In genomic region chr13:84066211-84066959, GRCm38 (mm10) we compare ENCODE assay signal across 13 mouse cellular contexts.
DNase-seq lines count a peak whose midpoint lies in the region; ATAC-seq and TF ChIP-seq lines count a peak whose summit lies in the region.
"Had no signal": no experiment of that assay in that cellular context is flagged by ENCODE, and none has a peak within 500 bp of the region (broad histone marks: within the 10 kb centered on the region; RNA-seq: fewer than 3 reads in every experiment).

No protein-coding gene starts in this region.

- no peaks in the 10 kb centered on the region for H3K27me3 ChIP-seq in hindbrain, embryonic 14.5 days (ENCODE audit: control insufficient read depth, insufficient read depth, low read length)
- no peaks in the 10 kb centered on the region for H3K27me3 ChIP-seq in neural tube, embryonic 14.5 days (ENCODE audit: control insufficient read depth, insufficient read depth, low read length)
- no peaks in the 10 kb centered on the region for H3K27me3 ChIP-seq in intestine, embryonic 15.5 days (replicated peaks)
- H3K27me3 ChIP-seq: liver, embryonic 13.5 days had no signal

- H3K9ac ChIP-seq in hindbrain, embryonic 14.5 days: peak overlapping the region; percentile 35
- 0 out of 2 replicates have a peak overlapping the region, but pooled peaks have one; percentile 2 for H3K9ac ChIP-seq in neural tube, embryonic 14.5 days (replicated peaks; ENCODE audit: low read depth, low read length)
- H3K9ac ChIP-seq in intestine, embryonic 15.5 days: no peak overlapping the region
- H3K9ac ChIP-seq: heart, embryonic 13.5 days; liver, embryonic 13.5 days had no signal

- no peak for TF ChIP-seq POLR2A in cortical plate, adult 2 months (IDR thresholded peaks at IDR 0.05; ENCODE audit: extremely low read depth, insufficient read depth, low read length)

- peak; percentile 32 for ATAC-seq in frontal cortex, adult (ENCODE audit: low TSS enrichment)
- ATAC-seq in hindbrain, embryonic 14.5 days (ENCODE audit: low FRiP score): peak; percentile 15; the same call in 1 of the 2 replicates
- ATAC-seq in neural tube, embryonic 14.5 days (ENCODE audit: low read depth): peak; percentile 9; the same call in 1 of the 2 replicates
- ATAC-seq in erythroblast, adult 5-6 weeks (replicated peaks; ENCODE audit: low FRiP score, poor library complexity, severe bottlenecking): no peak
- no peak for ATAC-seq in intestine, embryonic 15.5 days

- no peak for DNase-seq in frontal cortex, postnatal 36 days (ENCODE audit: low spot score in 2 of 2)
- DNase-seq in hindbrain, embryonic 14.5 days (ENCODE audit: low spot score): no peak
- no peak for DNase-seq in kidney, postnatal 36 days
- DNase-seq: adrenal gland, adult 2 months; B cell, adult 2 months; kidney, adult 11 months; liver, embryonic 13.5 days had no signal

- H3K27ac ChIP-seq in cortical plate, adult 2 months (ENCODE audit: insufficient read depth, low read length): peak overlapping the region; percentile 24; the same call in 1 of the 2 replicates
- H3K27ac ChIP-seq in hindbrain, embryonic 14.5 days: peak overlapping the region; percentile 99
- H3K27ac ChIP-seq in neural tube, embryonic 14.5 days (ENCODE audit: low read depth, low read length): peak overlapping the region; percentile 90
- H3K27ac ChIP-seq in intestine, embryonic 15.5 days: no peak overlapping the region
- H3K27ac ChIP-seq: heart, embryonic 13.5 days; liver, embryonic 13.5 days had no signal

- H3K4me3 ChIP-seq in cortical plate, adult 2 months (ENCODE audit: insufficient read depth, low read length): no peak overlapping the region
- no peak overlapping the region for H3K4me3 ChIP-seq in hindbrain, embryonic 14.5 days (replicated peaks; ENCODE audit: low read length)
- no peak overlapping the region for H3K4me3 ChIP-seq in neural tube, embryonic 14.5 days (ENCODE audit: low read depth, low read length)
- no peak overlapping the region for H3K4me3 ChIP-seq in intestine, embryonic 15.5 days (replicated peaks)
- H3K4me3 ChIP-seq: heart, embryonic 13.5 days; liver, embryonic 13.5 days had no signal

- TF ChIP-seq CTCF in cortical plate, adult 2 months (IDR thresholded peaks at IDR 0.05; ENCODE audit: extremely low read depth, insufficient read depth, low read length): no peak

- H3K4me1 ChIP-seq in cortical plate, adult 2 months (ENCODE audit: control insufficient read depth, insufficient read depth, low read length): peaks cover 7% of the 10 kb centered on the region; the same call in 1 of the 2 replicates
- peaks cover 32% of the 10 kb centered on the region for H3K4me1 ChIP-seq in hindbrain, embryonic 14.5 days (replicated peaks; ENCODE audit: control insufficient read depth, insufficient read depth, low read length)
- peaks cover 24% of the 10 kb centered on the region; the same call in 1 of the 2 replicates for H3K4me1 ChIP-seq in neural tube, embryonic 14.5 days (ENCODE audit: control insufficient read depth, insufficient read depth, low read length)
- H3K4me1 ChIP-seq in intestine, embryonic 15.5 days (replicated peaks): no peaks in the 10 kb centered on the region
- H3K4me1 ChIP-seq: heart, embryonic 13.5 days; liver, embryonic 13.5 days had no signal

- H3K4me2 ChIP-seq in hindbrain, embryonic 14.5 days (replicated peaks): peak overlapping the region; percentile 62
- peak overlapping the region; percentile 40 for H3K4me2 ChIP-seq in neural tube, embryonic 14.5 days (ENCODE audit: low read depth, low read length)
- no peak overlapping the region for H3K4me2 ChIP-seq in intestine, embryonic 15.5 days (replicated peaks)
- H3K4me2 ChIP-seq: heart, embryonic 13.5 days; liver, embryonic 13.5 days had no signal

- WGBS in hindbrain, embryonic 14.5 days: 27% methylated on average over 15 of the region's 15 CpGs
- 24% methylated on average over 15 of the region's 15 CpGs for WGBS in neural tube, embryonic 14.5 days
- 56% methylated on average over 15 of the region's 15 CpGs for WGBS in intestine, embryonic 15.5 days

- no peaks in the 10 kb centered on the region for H3K9me3 ChIP-seq in hindbrain, embryonic 14.5 days (ENCODE audit: control insufficient read depth, low read length)
- H3K9me3 ChIP-seq in neural tube, embryonic 14.5 days (ENCODE audit: control insufficient read depth, low read length): no peaks in the 10 kb centered on the region
- no peaks in the 10 kb centered on the region for H3K9me3 ChIP-seq in intestine, embryonic 15.5 days
- H3K9me3 ChIP-seq: heart, embryonic 13.5 days; liver, embryonic 13.5 days had no signal

- no peaks in the 10 kb centered on the region for H3K36me3 ChIP-seq in hindbrain, embryonic 14.5 days (replicated peaks; ENCODE audit: control insufficient read depth, insufficient read depth)
- no peaks in the 10 kb centered on the region for H3K36me3 ChIP-seq in neural tube, embryonic 14.5 days (ENCODE audit: control insufficient read depth, insufficient read depth, low read length)
- no peaks in the 10 kb centered on the region for H3K36me3 ChIP-seq in intestine, embryonic 15.5 days
- H3K36me3 ChIP-seq: heart, embryonic 13.5 days; liver, embryonic 13.5 days had no signal

Comparison
In these comparisons a context has a peak if more than half of its experiments do, and no peak if none do; other contexts are left out.
1. ATAC-seq: peak in frontal cortex, adult (single experiment), hindbrain, embryonic 14.5 days (single experiment) and neural tube, embryonic 14.5 days (single experiment); none in erythroblast, adult 5-6 weeks (single experiment) and intestine, embryonic 15.5 days (single experiment).